Mouse (Mus musculus) testis, adult 2 months (tissue): ENCODE data around the gene Slc25a30.

ENCODE experiments used
- CTCF ChIP-seq: fragments of 200-500 bp; IDR thresholded peaks from 2 replicates; pipeline ENCODE4 v1.5.1; 2012; ENCODE audit warnings: low read depth, mild to moderate bottlenecking, inconsistent platforms, low read length, moderate library complexity; ENCODE audit not compliant: control insufficient read depth, insufficient read depth, insufficient replicate concordance
- POLR2A ChIP-seq: fragments of 200-500 bp; IDR thresholded peaks from 2 replicates; pipeline ENCODE4 v1.6.1; 2012; ENCODE audit warnings: low read depth, mild to moderate bottlenecking, inconsistent platforms, low read length, moderate library complexity; ENCODE audit not compliant: control insufficient read depth

DNA sequence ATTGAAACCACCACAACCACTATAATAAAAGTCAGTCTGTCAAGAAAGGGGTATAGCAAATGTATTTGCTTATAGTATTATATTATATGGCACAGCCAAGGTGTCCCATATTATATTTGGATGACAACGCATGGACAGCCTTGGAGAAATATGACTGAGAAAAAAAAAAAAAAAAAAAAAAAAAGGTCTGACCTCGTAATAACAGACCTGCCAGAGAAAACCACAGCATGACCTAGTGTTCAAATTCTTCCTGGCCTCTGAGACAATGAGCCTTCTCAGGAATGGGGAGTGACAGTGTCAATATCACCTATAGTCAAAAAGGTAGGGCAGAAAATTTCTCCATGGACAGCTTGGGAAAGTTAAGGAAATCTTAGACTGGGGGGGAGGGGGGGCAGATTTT lies 32.5 kb upstream of the Slc25a30 start:
- TF ChIP-seq POLR2A: no peak
- TF ChIP-seq CTCF: no peak
